Mouse (Mus musculus): Measurements from ENCODE around the gene Sestd1. TPM values are rescaled to one million over a fixed set of nuclear protein-coding genes. Genes with fewer than 3 reads are reported as not detected.

The Sestd1 gene
- polyA plus RNA-seq, 1 experiment from 2014 or later: 0.51 TPM

DNA sequence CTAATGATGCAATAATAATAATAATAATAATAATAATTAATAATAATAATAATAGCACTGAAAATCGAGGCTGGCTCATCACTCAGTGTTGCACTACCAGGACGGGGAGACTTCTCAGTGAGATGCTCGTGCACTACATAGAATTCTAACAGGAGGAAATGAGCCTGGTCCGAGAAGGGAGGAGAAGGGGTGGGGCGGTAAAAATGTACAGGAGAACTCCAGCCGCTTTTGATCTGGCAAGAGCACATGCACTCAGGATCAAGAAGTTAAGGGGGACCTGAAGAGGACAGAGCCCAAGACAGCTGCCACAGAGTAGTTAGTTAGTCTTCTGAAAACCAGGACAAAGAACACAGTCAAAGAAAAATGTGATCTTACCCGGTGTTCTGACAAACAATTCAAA, 15.1 kb downstream of the Sestd1 start:
- Histone ChIP-seq H3K4me2 (ENCODE audit: low read depth, low read length) (no peak overlapping the region), H3K27ac (ENCODE audit: low read length) (no peak overlapping the region), H3K9me3 (replicated peaks; ENCODE audit: control insufficient read depth, low read length) (no peaks in the 10 kb centered on the region), H3K4me3 (ENCODE audit: low read depth, low read length) (no peak overlapping the region), H3K9ac (ENCODE audit: low read depth, low read length) (no peak overlapping the region), H3K27me3 (ENCODE audit: control insufficient read depth, insufficient read depth, low read depth, low read length) (no peaks in the 10 kb centered on the region), H3K4me1 (ENCODE audit: control insufficient read depth, low read depth, low read length) (no peaks in the 10 kb centered on the region), H3K36me3 (ENCODE audit: control insufficient read depth, insufficient read depth) (no peaks in the 10 kb centered on the region)
- no peak for ATAC-seq (ENCODE audit: low read depth)
- WGBS (ENCODE audit: insufficient replicate concordance): 38% methylated on average over 7 of the region's 7 CpGs

DNA sequence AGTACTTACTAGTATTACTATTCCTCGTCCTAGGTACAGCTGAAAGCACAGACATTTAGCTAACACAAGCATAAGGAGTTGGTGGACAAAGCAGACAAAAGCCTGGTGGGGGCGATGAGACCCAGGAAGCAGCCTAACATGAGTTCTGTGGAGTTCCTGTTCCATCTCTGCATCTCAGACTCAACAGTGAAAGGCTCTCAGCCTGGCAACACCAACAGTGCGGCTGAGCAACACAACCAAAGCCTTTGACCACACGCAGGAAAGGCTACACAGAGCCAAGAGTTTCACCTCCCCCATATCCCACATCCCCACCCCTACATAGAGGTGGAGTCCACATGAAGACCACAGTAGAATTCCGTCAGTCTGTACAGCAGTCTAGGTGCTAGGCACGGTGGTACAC, 15.8 kb downstream of the Sestd1 start:
- H3K27me3 ChIP-seq (ENCODE audit: control insufficient read depth, insufficient read depth, low read depth, low read length): no peaks in the 10 kb centered on the region
- H3K4me3 ChIP-seq (ENCODE audit: low read depth, low read length): no peak overlapping the region
- no peak overlapping the region for H3K27ac ChIP-seq (ENCODE audit: low read length)
- no peak for ATAC-seq (ENCODE audit: low read depth)
- no peaks in the 10 kb centered on the region for H3K4me1 ChIP-seq (ENCODE audit: control insufficient read depth, low read depth, low read length)
- no peak overlapping the region for H3K4me2 ChIP-seq (ENCODE audit: low read depth, low read length)
- no peaks in the 10 kb centered on the region for H3K9me3 ChIP-seq (replicated peaks; ENCODE audit: control insufficient read depth, low read length)
- no peaks in the 10 kb centered on the region for H3K36me3 ChIP-seq (ENCODE audit: control insufficient read depth, insufficient read depth)
- 59% methylated on average over 6 of the region's 6 CpGs for WGBS (ENCODE audit: insufficient replicate concordance)
- no peak overlapping the region for H3K9ac ChIP-seq (ENCODE audit: low read depth, low read length)

GRCm38 (mm10) chr2:77263477-77264435, 16.6 kb downstream of the Sestd1 start:
- no peak overlapping the region for H3K4me2 ChIP-seq (ENCODE audit: low read depth, low read length)
- no peaks in the 10 kb centered on the region for H3K27me3 ChIP-seq (ENCODE audit: control insufficient read depth, insufficient read depth, low read depth, low read length)
- H3K9ac ChIP-seq (ENCODE audit: low read depth, low read length): no peak overlapping the region
- WGBS (ENCODE audit: insufficient replicate concordance): 57% methylated on average over 11 of the region's 11 CpGs
- no peaks in the 10 kb centered on the region for H3K36me3 ChIP-seq (ENCODE audit: control insufficient read depth, insufficient read depth)
- no peaks in the 10 kb centered on the region for H3K4me1 ChIP-seq (ENCODE audit: control insufficient read depth, low read depth, low read length)
- H3K9me3 ChIP-seq (replicated peaks; ENCODE audit: control insufficient read depth, low read length): no peaks in the 10 kb centered on the region
- no peak overlapping the region for H3K27ac ChIP-seq (ENCODE audit: low read length)
- no peak for ATAC-seq (ENCODE audit: low read depth)
- no peak overlapping the region for H3K4me3 ChIP-seq (ENCODE audit: low read depth, low read length)

DNA sequence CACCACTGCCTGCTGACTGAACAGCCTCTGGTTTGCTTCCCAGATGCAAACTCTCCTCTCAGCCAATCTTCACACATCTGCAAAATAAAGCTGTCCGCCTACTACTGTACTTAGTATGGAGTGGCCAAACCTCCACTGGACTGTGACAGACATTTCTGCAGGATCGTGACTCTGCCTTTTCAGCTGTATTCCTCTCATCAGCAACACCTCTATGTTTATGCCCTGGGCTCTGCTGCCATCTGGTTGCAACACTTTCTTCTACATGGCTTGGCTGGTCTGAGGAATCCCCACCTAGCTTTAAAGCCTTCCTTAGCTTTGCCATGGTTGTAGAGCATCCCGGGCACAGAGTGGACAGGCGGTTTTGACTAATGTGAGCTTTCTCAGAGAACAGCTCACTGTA, 20.3 kb downstream of the Sestd1 start:
- H3K36me3 ChIP-seq (ENCODE audit: control insufficient read depth, insufficient read depth): no peaks in the 10 kb centered on the region
- WGBS (ENCODE audit: insufficient replicate concordance): 70% methylated on average over 4 of the region's 4 CpGs
- ATAC-seq (ENCODE audit: low read depth): no peak
- no peak overlapping the region for H3K9ac ChIP-seq (ENCODE audit: low read depth, low read length)
- no peaks in the 10 kb centered on the region for H3K9me3 ChIP-seq (replicated peaks; ENCODE audit: control insufficient read depth, low read length)
- no peak overlapping the region for H3K27ac ChIP-seq (ENCODE audit: low read length)
- H3K4me3 ChIP-seq (ENCODE audit: low read depth, low read length): no peak overlapping the region
- no peaks in the 10 kb centered on the region for H3K4me1 ChIP-seq (ENCODE audit: control insufficient read depth, low read depth, low read length)
- H3K4me2 ChIP-seq (ENCODE audit: low read depth, low read length): no peak overlapping the region
- no peaks in the 10 kb centered on the region for H3K27me3 ChIP-seq (ENCODE audit: control insufficient read depth, insufficient read depth, low read depth, low read length)

- Histone ChIP-seq H3K4me1 (ENCODE audit: control insufficient read depth, low read depth, low read length) (no peaks in the 10 kb centered on the region), H3K27me3 (ENCODE audit: control insufficient read depth, insufficient read depth, low read depth, low read length) (no peaks in the 10 kb centered on the region), H3K36me3 (ENCODE audit: control insufficient read depth, insufficient read depth) (no peaks in the 10 kb centered on the region), H3K27ac (ENCODE audit: low read length) (no peak overlapping the region), H3K4me2 (ENCODE audit: low read depth, low read length) (no peak overlapping the region), H3K4me3 (ENCODE audit: low read depth, low read length) (no peak overlapping the region), H3K9me3 (replicated peaks; ENCODE audit: control insufficient read depth, low read length) (no peaks in the 10 kb centered on the region), H3K9ac (ENCODE audit: low read depth, low read length) (no peak overlapping the region)
- no peak for ATAC-seq (ENCODE audit: low read depth)
- 68% methylated on average over 6 of the region's 6 CpGs for WGBS (ENCODE audit: insufficient replicate concordance)
Measured at GRCm38 (mm10) chr2:77253227-77253626, 27.2 kb downstream of the Sestd1 start.

DNA sequence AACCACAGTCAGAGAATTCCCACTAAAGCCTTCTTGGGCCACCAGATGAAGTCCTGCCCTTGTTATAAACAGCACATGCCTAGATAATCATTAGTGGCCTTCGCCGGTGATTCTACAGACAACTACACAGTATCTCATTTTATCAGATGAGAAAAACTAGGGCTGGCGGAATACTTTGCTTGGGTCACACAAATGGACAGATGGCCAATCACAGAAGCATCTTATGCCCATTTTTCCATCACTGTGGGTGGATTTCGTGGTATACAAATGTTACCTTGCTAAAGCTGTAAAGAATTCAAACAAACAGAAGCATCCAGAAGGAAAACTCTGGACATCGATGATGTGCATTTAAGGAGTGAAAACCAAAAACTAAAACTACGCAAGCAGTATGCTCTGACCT, 28.7 kb downstream of the Sestd1 start:
- H3K9me3 ChIP-seq (replicated peaks; ENCODE audit: control insufficient read depth, low read length): no peaks in the 10 kb centered on the region
- H3K4me2 ChIP-seq (ENCODE audit: low read depth, low read length): no peak overlapping the region
- no peaks in the 10 kb centered on the region for H3K27me3 ChIP-seq (ENCODE audit: control insufficient read depth, insufficient read depth, low read depth, low read length)
- ATAC-seq (ENCODE audit: low read depth): no peak
- 71% methylated on average over 6 of the region's 6 CpGs for WGBS (ENCODE audit: insufficient replicate concordance)
- H3K4me3 ChIP-seq (ENCODE audit: low read depth, low read length): no peak overlapping the region
- H3K9ac ChIP-seq (ENCODE audit: low read depth, low read length): no peak overlapping the region
- no peaks in the 10 kb centered on the region for H3K4me1 ChIP-seq (ENCODE audit: control insufficient read depth, low read depth, low read length)
- H3K27ac ChIP-seq (ENCODE audit: low read length): no peak overlapping the region
- H3K36me3 ChIP-seq (ENCODE audit: control insufficient read depth, insufficient read depth): no peaks in the 10 kb centered on the region

GRCm38 (mm10) chr2:77249771-77250681, 30.4 kb downstream of the Sestd1 start:
- Histone ChIP-seq H3K9ac (ENCODE audit: low read depth, low read length) (no peak overlapping the region), H3K9me3 (replicated peaks; ENCODE audit: control insufficient read depth, low read length) (no peaks in the 10 kb centered on the region), H3K4me1 (ENCODE audit: control insufficient read depth, low read depth, low read length) (no peaks in the 10 kb centered on the region), H3K36me3 (ENCODE audit: control insufficient read depth, insufficient read depth) (no peaks in the 10 kb centered on the region), H3K27me3 (ENCODE audit: control insufficient read depth, insufficient read depth, low read depth, low read length) (no peaks in the 10 kb centered on the region), H3K4me2 (ENCODE audit: low read depth, low read length) (no peak overlapping the region), H3K4me3 (ENCODE audit: low read depth, low read length) (no peak overlapping the region), H3K27ac (ENCODE audit: low read length) (no peak overlapping the region)
- ATAC-seq (ENCODE audit: low read depth): no peak
- WGBS (ENCODE audit: insufficient replicate concordance): 41% methylated on average over 8 of the region's 8 CpGs

DNA sequence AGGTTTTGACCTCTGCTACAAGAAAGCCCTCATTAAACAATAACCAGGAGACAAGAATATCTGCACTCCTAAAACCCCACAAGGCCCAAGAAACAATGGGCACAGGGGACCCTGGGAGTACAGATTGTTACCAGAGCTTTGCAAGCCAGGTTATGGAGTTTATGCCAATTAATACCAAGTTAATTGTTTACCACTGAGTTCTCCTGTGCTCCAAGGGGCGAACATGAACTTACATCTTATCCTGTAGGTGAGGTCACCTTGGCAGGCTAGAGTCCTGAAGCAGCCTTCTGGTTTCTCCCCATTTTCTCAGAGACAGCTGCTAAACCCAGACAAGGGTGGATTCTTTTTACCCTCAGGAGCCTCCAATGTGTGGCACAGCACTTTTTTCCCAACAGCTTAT, 32.0 kb downstream of the Sestd1 start:
- Histone ChIP-seq H3K4me1 (ENCODE audit: control insufficient read depth, low read depth, low read length) (no peaks in the 10 kb centered on the region), H3K36me3 (ENCODE audit: control insufficient read depth, insufficient read depth) (no peaks in the 10 kb centered on the region), H3K4me3 (ENCODE audit: low read depth, low read length) (no peak overlapping the region), H3K9me3 (replicated peaks; ENCODE audit: control insufficient read depth, low read length) (no peaks in the 10 kb centered on the region), H3K27ac (ENCODE audit: low read length) (no peak overlapping the region), H3K27me3 (ENCODE audit: control insufficient read depth, insufficient read depth, low read depth, low read length) (no peaks in the 10 kb centered on the region), H3K9ac (ENCODE audit: low read depth, low read length) (no peak overlapping the region), H3K4me2 (ENCODE audit: low read depth, low read length) (no peak overlapping the region)
- ATAC-seq (ENCODE audit: low read depth): no peak
- WGBS (ENCODE audit: insufficient replicate concordance): 36% methylated on average over 1 of the region's 1 CpGs

Data from liver, embryonic 16.5 days (tissue).